Mouse (Mus musculus) hindbrain, embryonic 15.5 days (tissue): ENCODE measurements around the gene Gart. TPM values are rescaled to one million over a fixed set of nuclear protein-coding genes. Genes with fewer than 3 reads are reported as not detected.
A peak's percentile ranks its signal among the peaks of the same experiment; 100 is the strongest.

Source experiments
- ATAC-seq: fragments of 200-750 bp; cut with Nextera tagmentation; 2 replicates; pipeline ENCODE4 v1.8.0; 2017; ENCODE audit warnings: low read depth, moderate number of reproducible peaks, moderate TSS enrichment; ENCODE audit not compliant: low FRiP score
- H3K27ac ChIP-seq: fragments of 300-500 bp; sonication (generic); replicated peaks from 2 replicates; pipeline ENCODE4 v1.5.1; 2015; ENCODE audit warnings: mild to moderate bottlenecking, inconsistent platforms
- H3K27me3 ChIP-seq: fragments of 300-500 bp; sonication (generic); 2 replicates; pipeline ENCODE4 v1.6.1; 2015; ENCODE audit warnings: control low read depth, inconsistent platforms
- H3K36me3 ChIP-seq: fragments of 300-500 bp; sonication (generic); 2 replicates; pipeline ENCODE4 v1.6.1; 2015; ENCODE audit warnings: control low read depth, inconsistent platforms
- H3K4me1 ChIP-seq: fragments of 300-500 bp; sonication (generic); replicated peaks from 2 replicates; pipeline ENCODE4 v1.6.1; 2015; ENCODE audit warnings: control low read depth, inconsistent platforms
- H3K4me2 ChIP-seq: fragments of 300-500 bp; sonication (generic); 2 replicates; pipeline ENCODE4 v1.6.1; 2015; ENCODE audit warnings: moderate library complexity, mild to moderate bottlenecking, inconsistent platforms
- H3K4me3 ChIP-seq: fragments of 300-500 bp; sonication (generic); 2 replicates; pipeline ENCODE4 v1.5.1; 2015; ENCODE audit warnings: mild to moderate bottlenecking, inconsistent platforms
- H3K9ac ChIP-seq: fragments of 300-500 bp; sonication (generic); 2 replicates; pipeline ENCODE4 v1.6.1; 2015; ENCODE audit warnings: inconsistent platforms
- H3K9me3 ChIP-seq: fragments of 300-500 bp; sonication (generic); 2 replicates; pipeline ENCODE4 v1.6.1; 2016; ENCODE audit warnings: control low read depth, inconsistent platforms
- WGBS: fragments of 180-500 bp; shearing (Covaris S2); methylation state at CpG from one replicate; pipeline ENCODE4 v1.1.7; 2015; 5-methylcytosine and 5-hydroxymethylcytosine counted together
- polyA plus RNA-seq: library from polyadenylated mRNA; unstranded; fragments of >200 nt; fragmentation: Nextera tagmentation; extraction: Ambion mirVana; gene quantifications from 2 replicates; pipeline ENCODE4 v1.2.1, GENCODE M21; 2015

Gart gene
- polyA plus RNA-seq: 56.7 and 59.1 TPM in 2 replicates

DNA sequence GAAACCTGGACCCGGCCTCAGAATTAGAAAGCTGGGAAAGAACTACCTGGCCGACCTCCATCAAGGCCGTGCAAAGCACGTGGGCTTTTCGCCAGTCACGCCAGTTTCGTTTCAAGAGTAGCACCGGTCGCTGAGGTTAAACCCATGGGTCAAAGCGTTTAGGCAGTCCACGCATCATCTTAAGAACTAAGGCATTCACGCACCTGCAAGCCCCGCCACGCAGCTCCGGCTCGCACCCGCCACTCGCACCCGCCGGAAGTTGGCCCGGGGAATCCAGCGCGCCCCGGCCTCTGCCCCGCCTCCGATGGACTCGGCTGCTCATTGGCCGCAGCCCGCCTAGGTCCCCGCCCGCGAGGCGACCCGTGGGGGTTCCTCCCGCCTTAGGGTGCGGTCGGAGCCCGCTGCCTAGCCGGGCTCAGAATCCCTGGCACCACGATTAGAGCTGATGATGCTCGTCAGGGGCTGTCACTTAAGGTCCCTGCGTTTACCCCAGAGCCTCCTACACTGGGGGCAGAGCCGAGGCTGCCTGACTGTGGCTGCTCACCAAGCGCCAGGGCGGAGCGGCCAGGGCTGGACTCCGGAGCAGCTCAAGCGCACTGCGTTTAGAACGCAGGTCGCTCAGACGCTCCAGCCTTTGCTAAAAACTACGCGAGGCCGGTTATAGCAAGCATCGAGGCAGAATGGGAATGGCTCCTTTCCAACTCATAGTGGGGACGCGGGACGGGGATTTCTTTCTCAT lies at the start of gene Gart:
Gene Gart, minus strand, starts transcription at position 272 of the 739 bp plus-strand sequence.
- peak within 1 kb of the TSS; percentile 98 for H3K27ac ChIP-seq
- H3K4me1 ChIP-seq: peaks cover 25% of the 10 kb centered on the region
- under 1% methylated on average over 59 of the region's 59 CpGs for WGBS
- no peaks in the 10 kb centered on the region for H3K9me3 ChIP-seq
- peaks cover 8% of the 10 kb centered on the region for H3K36me3 ChIP-seq
- peak within 1 kb of the TSS; percentile 79 for H3K4me2 ChIP-seq
- no peaks in the 10 kb centered on the region for H3K27me3 ChIP-seq
- peak; percentile 90 for ATAC-seq
- peak within 1 kb of the TSS; percentile 77 for H3K9ac ChIP-seq
- H3K4me3 ChIP-seq: peak within 1 kb of the TSS; percentile 93

DNA sequence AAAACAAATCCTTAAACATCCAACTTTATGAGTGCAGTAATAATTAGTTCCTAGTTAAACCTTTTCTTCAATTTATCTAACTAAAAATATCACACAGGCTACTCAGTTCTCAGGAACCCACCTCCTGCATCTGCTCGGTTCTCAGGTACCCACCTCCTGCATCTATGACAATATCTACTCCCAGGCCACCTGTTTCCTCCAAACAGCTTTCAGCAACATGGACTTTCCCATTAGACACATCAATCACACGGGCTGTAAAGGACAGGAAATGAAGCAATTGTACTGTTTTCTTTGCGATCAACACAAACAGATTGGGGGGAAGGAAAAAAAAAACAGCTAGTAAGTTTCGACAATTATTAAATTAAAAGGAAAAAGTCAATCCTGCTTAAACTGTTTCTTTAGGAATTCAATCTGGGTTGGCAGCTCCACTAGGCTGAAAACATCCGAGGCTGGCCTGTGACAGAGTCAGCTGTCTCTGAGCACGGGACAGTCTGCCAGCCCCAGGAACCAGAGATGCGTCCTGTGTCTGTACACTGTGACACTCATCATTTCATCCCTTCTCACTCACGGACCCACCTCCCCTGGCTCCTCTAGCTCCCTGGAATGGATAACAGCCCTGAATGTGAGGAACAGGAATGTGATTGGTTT lies 48.5 kb upstream of the Gart start:
- WGBS: 79% methylated on average over 8 of the region's 8 CpGs
- H3K4me3 ChIP-seq: no peak overlapping the region
- H3K9ac ChIP-seq: no peak overlapping the region
- no peaks in the 10 kb centered on the region for H3K9me3 ChIP-seq
- H3K27ac ChIP-seq: no peak overlapping the region
- no peaks in the 10 kb centered on the region for H3K4me1 ChIP-seq
- H3K4me2 ChIP-seq: no peak overlapping the region
- H3K27me3 ChIP-seq: no peaks in the 10 kb centered on the region
- no peak for ATAC-seq
- peaks cover 34% of the 10 kb centered on the region for H3K36me3 ChIP-seq

DNA sequence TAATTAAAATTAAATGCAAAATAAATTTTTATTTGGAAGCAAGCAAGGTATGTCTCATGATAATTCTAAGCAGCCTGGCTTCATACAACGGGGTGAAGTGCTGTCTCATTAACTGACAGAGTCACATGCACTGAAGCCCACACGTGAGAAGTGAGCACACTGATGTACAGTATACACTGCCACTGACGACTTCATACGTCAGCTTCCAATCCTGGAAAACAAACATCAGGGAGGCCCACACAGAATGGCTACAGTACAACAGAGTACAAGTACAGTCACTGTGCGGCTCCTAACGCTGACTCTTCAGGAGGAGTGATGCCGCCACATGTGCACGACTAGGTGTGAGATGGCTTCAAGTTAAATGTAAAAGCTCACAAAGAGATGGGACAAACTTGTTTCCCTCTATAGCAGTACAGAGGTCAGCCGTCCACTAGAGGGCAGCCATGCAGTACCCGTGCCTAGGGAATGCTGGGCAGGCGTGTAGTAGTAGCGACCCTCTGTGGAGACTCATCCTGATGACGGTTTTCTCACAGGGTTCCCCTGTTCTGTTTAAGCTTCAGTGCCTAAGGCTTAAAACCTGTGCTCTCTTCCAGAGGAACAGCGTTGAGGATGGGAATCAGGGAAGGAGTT lies 47.8 kb upstream of the Gart start:
- H3K4me1 ChIP-seq: peaks cover 6% of the 10 kb centered on the region
- peaks cover 35% of the 10 kb centered on the region for H3K36me3 ChIP-seq
- peak; percentile 93 for ATAC-seq
- no peaks in the 10 kb centered on the region for H3K9me3 ChIP-seq
- no peak overlapping the region for H3K4me2 ChIP-seq
- WGBS: 31% methylated on average over 14 of the region's 14 CpGs
- H3K27ac ChIP-seq: no peak overlapping the region
- H3K27me3 ChIP-seq: no peaks in the 10 kb centered on the region
- no peak overlapping the region for H3K9ac ChIP-seq
- no peak overlapping the region for H3K4me3 ChIP-seq

DNA sequence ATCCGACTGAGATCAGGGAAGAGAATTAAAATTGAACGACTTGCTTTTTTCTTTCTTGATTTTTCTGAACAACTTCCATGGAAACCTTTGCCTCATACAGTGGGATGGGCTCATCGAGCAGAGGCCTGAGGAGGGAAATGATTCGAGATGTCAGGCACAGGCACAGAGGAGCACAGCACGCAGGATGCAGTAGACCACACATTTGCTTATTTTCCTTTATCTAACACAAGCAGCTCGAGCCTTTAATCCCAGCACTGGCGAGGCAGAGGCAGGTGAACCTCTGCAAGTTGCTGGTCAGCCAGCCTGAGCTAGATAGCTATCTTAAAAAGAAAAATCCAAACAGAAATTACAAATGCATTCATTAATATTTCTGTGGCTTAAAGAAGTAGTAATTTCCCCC lies 43.0 kb upstream of the Gart start:
- WGBS: 46% methylated on average over 7 of the region's 7 CpGs
- peaks cover 22% of the 10 kb centered on the region for H3K4me1 ChIP-seq
- H3K9ac ChIP-seq: 0 out of 2 replicates have a peak overlapping the region, but pooled peaks have one; percentile 59
- H3K36me3 ChIP-seq: peaks cover 23% of the 10 kb centered on the region
- no peak for ATAC-seq
- no peak overlapping the region for H3K27ac ChIP-seq
- no peak overlapping the region for H3K4me3 ChIP-seq
- H3K9me3 ChIP-seq: no peaks in the 10 kb centered on the region
- H3K27me3 ChIP-seq: no peaks in the 10 kb centered on the region
- peak overlapping the region; percentile 93 for H3K4me2 ChIP-seq

DNA sequence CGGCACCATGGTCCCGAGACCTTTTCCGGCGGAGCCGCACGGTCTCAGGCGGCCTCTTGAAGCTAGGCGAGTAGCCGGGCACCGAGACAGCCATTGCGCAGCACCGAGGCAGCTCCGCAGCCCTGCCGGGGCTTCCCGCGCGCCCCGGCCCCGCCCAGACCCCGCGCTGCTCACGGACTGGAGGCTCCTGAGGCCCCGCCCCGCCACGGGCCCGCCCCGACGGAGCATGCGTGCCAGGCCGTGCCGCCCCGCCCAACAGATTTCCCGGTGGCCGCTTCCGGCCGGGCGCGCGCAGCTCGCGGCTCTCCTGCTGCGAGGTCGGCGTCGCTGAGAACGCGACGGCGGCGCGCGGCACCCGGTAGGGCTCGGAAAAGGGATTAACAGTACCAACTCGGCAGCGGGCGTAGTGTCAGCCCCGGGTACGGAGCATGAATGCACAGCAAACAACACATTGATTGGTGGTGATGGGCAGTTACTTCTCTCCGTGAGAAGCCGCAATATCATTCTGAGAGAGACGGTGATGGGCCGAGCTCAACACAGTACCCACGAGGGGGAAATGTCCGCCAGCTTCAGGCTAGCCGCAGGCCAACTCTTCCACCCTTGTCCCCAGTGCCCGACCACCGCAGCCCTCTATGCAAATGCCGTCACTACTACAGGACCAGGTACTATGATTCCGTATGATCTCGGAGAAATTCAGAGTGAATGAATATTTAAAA lies 42.0 kb upstream of the Gart start, which contains the start of gene Donson:
Gene Donson, minus strand, starts transcription at position 152 of the 716 bp plus-strand sequence.
- peak within 1 kb of the TSS; percentile 93 for H3K4me2 ChIP-seq
- peak; percentile 99 for ATAC-seq
- 1% methylated on average over 58 of the region's 71 CpGs for WGBS
- H3K4me3 ChIP-seq: peak within 1 kb of the TSS; percentile 97
- H3K27me3 ChIP-seq: no peaks in the 10 kb centered on the region
- no peaks in the 10 kb centered on the region for H3K9me3 ChIP-seq
- H3K27ac ChIP-seq: peak within 1 kb of the TSS; percentile 94
- peak within 1 kb of the TSS; percentile 99 for H3K9ac ChIP-seq
- peaks cover 22% of the 10 kb centered on the region for H3K4me1 ChIP-seq
- peaks cover 28% of the 10 kb centered on the region for H3K36me3 ChIP-seq

DNA sequence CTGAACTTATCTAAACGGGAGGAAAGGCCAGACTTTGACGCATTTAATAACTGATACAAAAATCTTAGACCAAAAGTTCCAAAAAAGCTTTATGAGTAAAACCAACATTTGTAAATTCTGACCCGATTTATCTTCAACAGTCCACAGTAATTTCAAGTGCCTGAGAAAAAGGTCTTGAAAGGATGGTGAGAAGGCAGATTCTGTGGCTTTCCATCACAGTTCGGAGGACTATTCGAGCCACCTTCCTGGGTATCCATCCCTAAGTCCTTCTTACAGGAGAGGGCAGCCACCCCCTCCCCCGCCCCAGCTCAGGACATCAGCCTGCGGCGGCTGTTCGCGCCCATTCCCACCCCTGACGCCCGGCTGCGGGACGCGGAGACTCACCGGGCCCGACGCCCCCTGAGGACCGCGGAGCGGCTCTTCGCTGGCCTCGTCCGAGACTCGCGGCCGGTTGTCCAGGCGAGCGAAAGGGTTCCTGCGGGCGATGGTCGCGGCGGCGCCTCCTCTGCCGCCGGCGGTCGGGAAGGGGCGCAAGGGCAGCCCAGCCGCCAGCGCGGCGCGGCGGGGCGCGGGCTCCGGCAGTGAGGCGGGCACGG lies 41.4 kb upstream of the Gart start:
- H3K9me3 ChIP-seq: no peaks in the 10 kb centered on the region
- peak overlapping the region; percentile 93 for H3K4me2 ChIP-seq
- no peak for ATAC-seq
- peak overlapping the region; percentile 97 for H3K4me3 ChIP-seq
- peaks cover 30% of the 10 kb centered on the region for H3K36me3 ChIP-seq
- H3K4me1 ChIP-seq: peaks cover 22% of the 10 kb centered on the region
- peak overlapping the region; percentile 94 for H3K27ac ChIP-seq
- WGBS: 2% methylated on average over 40 of the region's 51 CpGs
- peak overlapping the region; percentile 99 for H3K9ac ChIP-seq
- H3K27me3 ChIP-seq: no peaks in the 10 kb centered on the region

DNA sequence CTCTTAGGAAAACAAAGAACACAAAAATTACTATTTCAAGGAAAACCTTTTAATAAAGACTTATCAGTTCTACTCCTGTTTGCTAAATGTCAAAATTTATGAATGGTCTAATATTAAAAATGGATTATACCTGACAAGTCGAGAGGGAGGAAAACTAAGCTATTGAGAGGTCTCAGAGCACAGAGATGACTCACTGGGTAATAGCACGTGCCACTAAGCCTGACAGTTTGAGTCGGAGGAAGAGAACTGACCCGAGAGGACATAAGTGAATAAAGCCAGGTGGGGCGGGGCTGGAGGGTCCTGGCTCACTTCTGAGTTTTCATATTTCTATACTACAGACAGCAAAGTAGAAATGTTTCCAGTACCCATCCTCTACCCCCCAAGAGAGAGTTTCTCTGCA lies 39.6 kb upstream of the Gart start:
- ATAC-seq: no peak
- peaks cover 48% of the 10 kb centered on the region for H3K36me3 ChIP-seq
- H3K27me3 ChIP-seq: no peaks in the 10 kb centered on the region
- H3K4me3 ChIP-seq: no peak overlapping the region
- H3K4me1 ChIP-seq: peaks cover 22% of the 10 kb centered on the region
- H3K27ac ChIP-seq: no peak overlapping the region
- 85% methylated on average over 5 of the region's 5 CpGs for WGBS
- H3K9me3 ChIP-seq: no peaks in the 10 kb centered on the region
- H3K4me2 ChIP-seq: no peak overlapping the region
- no peak overlapping the region for H3K9ac ChIP-seq

DNA sequence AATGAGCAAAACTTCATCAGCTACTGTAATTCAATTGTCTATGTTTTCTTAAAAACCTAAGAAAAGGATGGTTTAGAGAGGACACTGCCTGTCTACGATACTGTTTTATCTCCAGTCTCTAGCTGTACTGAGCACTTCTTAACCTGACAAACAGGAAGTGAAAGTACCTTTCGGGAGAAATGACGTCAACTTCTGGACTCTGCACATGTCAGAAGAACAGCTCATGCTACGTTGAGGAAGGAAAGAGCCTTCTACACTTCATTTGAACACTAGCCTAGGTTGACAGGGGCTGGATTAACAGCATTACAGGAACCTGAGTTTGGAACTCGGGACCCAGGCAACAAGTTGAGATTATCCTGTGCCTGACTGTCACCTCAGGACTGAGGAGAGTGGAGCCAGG lies 38.8 kb upstream of the Gart start:
- no peak for ATAC-seq
- 95% methylated on average over 5 of the region's 5 CpGs for WGBS
- Histone ChIP-seq H3K4me2 (no peak overlapping the region), H3K9me3 (no peaks in the 10 kb centered on the region), H3K4me3 (no peak overlapping the region), H3K36me3 (peaks cover 49% of the 10 kb centered on the region), H3K27me3 (no peaks in the 10 kb centered on the region), H3K9ac (no peak overlapping the region), H3K4me1 (peaks cover 22% of the 10 kb centered on the region), H3K27ac (no peak overlapping the region)

DNA sequence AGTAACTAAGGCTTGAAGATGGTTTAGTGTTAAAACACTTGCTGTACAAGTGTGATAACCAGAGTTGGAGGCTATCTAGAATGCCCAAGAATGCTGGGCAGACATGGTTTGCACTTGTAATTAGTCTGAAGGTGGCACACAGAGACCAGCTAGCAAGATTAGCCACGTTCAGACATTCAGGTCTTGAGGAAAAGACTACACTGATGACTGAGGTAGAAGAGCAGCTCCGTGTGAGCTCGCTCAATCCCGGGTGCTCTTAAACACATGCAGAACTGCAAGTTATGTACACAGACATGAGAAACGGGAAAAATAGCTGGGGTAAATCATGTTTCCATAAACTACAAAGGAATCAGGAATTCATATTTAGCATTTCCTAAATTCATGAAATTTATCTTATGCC lies 33.9 kb upstream of the Gart start:
- H3K4me2 ChIP-seq: no peak overlapping the region
- no peaks in the 10 kb centered on the region for H3K27me3 ChIP-seq
- no peak overlapping the region for H3K9ac ChIP-seq
- ATAC-seq: no peak
- H3K27ac ChIP-seq: no peak overlapping the region
- H3K4me1 ChIP-seq: no peaks in the 10 kb centered on the region
- peaks cover 82% of the 10 kb centered on the region for H3K36me3 ChIP-seq
- H3K4me3 ChIP-seq: no peak overlapping the region
- no peaks in the 10 kb centered on the region for H3K9me3 ChIP-seq
- 82% methylated on average over 5 of the region's 5 CpGs for WGBS

DNA sequence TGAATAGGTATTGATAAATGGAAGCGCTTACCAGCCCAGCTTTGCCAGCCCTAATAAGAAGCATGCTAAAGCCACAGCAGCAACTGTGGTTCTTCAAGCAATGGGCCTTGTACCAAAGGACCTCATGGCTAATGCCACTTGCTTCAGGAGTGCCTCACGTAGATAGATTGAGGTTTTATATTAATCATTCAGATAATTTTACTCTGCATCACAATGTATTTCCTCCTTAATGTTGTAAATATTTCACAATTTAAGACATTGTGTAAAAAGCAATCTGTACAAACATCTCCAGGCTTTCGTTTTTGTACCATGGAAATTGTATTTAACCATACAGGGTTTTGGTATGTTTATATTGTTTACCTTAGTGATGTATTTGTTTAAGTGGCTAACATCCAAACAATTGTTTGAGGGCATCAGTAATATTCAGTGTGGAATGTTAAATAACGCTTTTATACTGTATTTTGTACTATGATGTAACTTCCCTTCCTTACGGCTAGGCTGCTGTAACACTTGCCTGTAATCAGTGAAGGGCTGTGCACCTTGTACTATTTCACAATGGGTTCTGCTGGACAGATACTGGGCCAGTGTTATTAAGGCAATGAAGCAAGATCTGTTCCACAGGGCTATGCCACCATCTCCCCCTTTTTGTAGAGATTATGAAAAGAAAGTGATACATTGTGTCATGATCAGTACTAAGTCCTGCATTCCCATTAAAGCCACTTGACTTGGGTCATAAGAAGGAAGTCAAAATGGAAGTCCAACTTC lies 31.6 kb upstream of the Gart start:
- Histone ChIP-seq H3K36me3 (peaks cover 76% of the 10 kb centered on the region), H3K9ac (no peak overlapping the region), H3K4me1 (no peaks in the 10 kb centered on the region), H3K9me3 (no peaks in the 10 kb centered on the region), H3K27ac (no peak overlapping the region), H3K27me3 (no peaks in the 10 kb centered on the region), H3K4me3 (no peak overlapping the region), H3K4me2 (no peak overlapping the region)
- WGBS: 94% methylated on average over 5 of the region's 5 CpGs
- no peak for ATAC-seq

DNA sequence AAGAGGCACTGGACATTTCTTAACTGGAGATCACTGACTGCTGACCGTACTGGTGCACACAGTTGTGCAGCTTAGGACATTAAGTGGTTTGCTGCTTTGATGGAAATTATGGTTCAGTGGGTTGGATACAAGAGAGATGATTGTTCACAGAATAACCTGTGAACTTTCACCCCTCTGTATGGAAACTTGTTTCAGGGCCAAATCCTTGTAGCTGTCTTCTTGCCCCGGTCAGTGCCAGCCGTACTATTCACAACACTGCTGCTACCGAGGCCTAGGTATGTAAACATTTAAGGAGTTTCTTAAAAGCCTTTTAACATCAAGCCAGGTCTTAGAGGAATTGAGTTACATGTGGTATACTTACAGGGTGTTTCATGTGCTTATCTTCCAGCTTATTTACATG lies 27.7 kb upstream of the Gart start:
- H3K9me3 ChIP-seq: no peaks in the 10 kb centered on the region
- H3K36me3 ChIP-seq: peaks cover 77% of the 10 kb centered on the region
- no peak overlapping the region for H3K4me3 ChIP-seq
- H3K4me2 ChIP-seq: no peak overlapping the region
- no peaks in the 10 kb centered on the region for H3K27me3 ChIP-seq
- no peak overlapping the region for H3K27ac ChIP-seq
- H3K9ac ChIP-seq: no peak overlapping the region
- no peaks in the 10 kb centered on the region for H3K4me1 ChIP-seq
- no peak for ATAC-seq
- 86% methylated on average over 4 of the region's 4 CpGs for WGBS
